Mouse (Mus musculus): ENCODE results near the gene Prickle1. TPM values are rescaled to one million over a fixed set of nuclear protein-coding genes. Genes with fewer than 3 reads are reported as not detected.

The Prickle1 gene
- polyA plus RNA-seq, 1 experiment from 2014 or later = 8.0 TPM

GRCm38 (mm10) chr15:93613606-93614005, 17.9 kb upstream of the Prickle1 start:
- no peak for ATAC-seq
- Histone ChIP-seq H3K27me3 (no peaks in the 10 kb centered on the region), H3K4me2 (replicated peaks) (no peak overlapping the region), H3K36me3 (no peaks in the 10 kb centered on the region), H3K4me3 (replicated peaks) (no peak overlapping the region), H3K4me1 (replicated peaks) (no peaks in the 10 kb centered on the region), H3K27ac (no peak overlapping the region), H3K9ac (replicated peaks) (no peak overlapping the region), H3K9me3 (no peaks in the 10 kb centered on the region)
- WGBS = 69% methylated on average over 3 of the region's 3 CpGs

- Histone ChIP-seq H3K27ac (no peak overlapping the region), H3K27me3 (no peaks in the 10 kb centered on the region), H3K36me3 (no peaks in the 10 kb centered on the region), H3K4me1 (replicated peaks) (no peaks in the 10 kb centered on the region), H3K4me2 (replicated peaks) (no peak overlapping the region), H3K9ac (replicated peaks) (no peak overlapping the region), H3K4me3 (replicated peaks) (no peak overlapping the region), H3K9me3 (no peaks in the 10 kb centered on the region)
- ATAC-seq = no peak
- WGBS = 88% methylated on average over 16 of the region's 16 CpGs
Observed at GRCm38 (mm10) chr15:93611536-93612300, 16.0 kb upstream of the Prickle1 start.

- WGBS = 79% methylated on average over 19 of the region's 19 CpGs
- Histone ChIP-seq H3K4me2 (replicated peaks) (no peak overlapping the region), H3K27ac (no peak overlapping the region), H3K4me1 (replicated peaks) (no peaks in the 10 kb centered on the region), H3K36me3 (no peaks in the 10 kb centered on the region), H3K4me3 (replicated peaks) (no peak overlapping the region), H3K9me3 (no peaks in the 10 kb centered on the region), H3K27me3 (no peaks in the 10 kb centered on the region), H3K9ac (replicated peaks) (no peak overlapping the region)
- ATAC-seq = no peak
Observed at GRCm38 (mm10) chr15:93610721-93611201, 15.1 kb upstream of the Prickle1 start.

DNA sequence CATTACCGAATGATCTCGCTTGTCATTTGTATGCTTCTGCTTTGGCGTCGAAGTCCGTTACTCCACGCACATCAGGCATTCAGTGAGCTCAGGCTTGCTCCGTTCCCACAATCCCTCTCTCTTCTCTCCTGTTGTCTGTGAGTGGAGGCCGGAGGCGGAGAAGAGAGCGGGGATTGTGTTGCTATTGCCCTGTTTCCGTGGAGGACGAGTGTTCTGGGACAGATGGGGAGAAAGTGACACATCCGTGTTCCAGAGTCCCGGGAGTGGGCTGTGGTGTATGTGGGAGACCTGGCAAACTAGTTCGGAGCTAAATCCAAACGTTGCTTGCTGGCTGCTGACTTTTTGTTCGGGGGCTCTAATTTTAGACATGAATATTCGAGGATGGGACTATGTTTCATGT, 14.6 kb upstream of the Prickle1 start:
- Histone ChIP-seq H3K27me3 (no peaks in the 10 kb centered on the region), H3K27ac (no peak overlapping the region), H3K4me3 (replicated peaks) (no peak overlapping the region), H3K9ac (replicated peaks) (no peak overlapping the region), H3K4me1 (replicated peaks) (no peaks in the 10 kb centered on the region), H3K36me3 (no peaks in the 10 kb centered on the region), H3K4me2 (replicated peaks) (no peak overlapping the region), H3K9me3 (no peaks in the 10 kb centered on the region)
- ATAC-seq = no peak
- WGBS = 89% methylated on average over 18 of the region's 18 CpGs

- Histone ChIP-seq H3K4me2 (replicated peaks) (no peak overlapping the region), H3K27me3 (no peaks in the 10 kb centered on the region; the same call in 1 of the 2 replicates), H3K9ac (replicated peaks) (no peak overlapping the region), H3K4me3 (replicated peaks) (no peak overlapping the region), H3K9me3 (no peaks in the 10 kb centered on the region), H3K27ac (no peak overlapping the region), H3K4me1 (replicated peaks) (no peaks in the 10 kb centered on the region), H3K36me3 (no peaks in the 10 kb centered on the region)
- no peak for ATAC-seq
- 93% methylated on average over 6 of the region's 6 CpGs for WGBS
Observed at GRCm38 (mm10) chr15:93602850-93603249, 7.2 kb upstream of the Prickle1 start.

DNA sequence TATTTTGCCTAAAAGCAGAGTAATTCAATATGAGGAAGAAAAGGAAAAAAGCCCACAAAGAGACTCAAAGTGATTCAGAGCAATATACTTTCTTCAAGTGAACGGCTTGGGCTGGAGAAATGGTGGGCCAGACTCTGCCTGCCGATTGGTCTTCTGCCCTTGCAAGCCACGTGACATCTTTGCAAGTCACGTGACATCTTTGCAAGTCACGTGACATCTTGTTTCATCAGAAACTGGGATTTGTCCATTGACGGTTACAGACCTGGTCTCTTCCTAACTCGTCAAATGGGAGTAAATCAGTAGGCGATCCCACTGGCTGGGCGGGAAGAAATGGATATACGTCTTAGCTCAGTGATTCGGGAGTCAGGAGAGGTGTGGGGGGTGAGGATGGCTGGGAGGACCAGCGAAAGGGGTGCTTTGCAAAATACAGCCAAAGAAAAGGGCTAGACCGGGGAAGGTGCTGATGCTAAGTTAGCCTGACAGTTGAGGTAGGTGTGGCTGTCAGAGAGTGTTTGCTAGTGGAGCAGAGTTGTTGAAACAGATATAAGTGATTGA, 5.8 kb upstream of the Prickle1 start:
- no peak for ATAC-seq
- no peaks in the 10 kb centered on the region for H3K9me3 ChIP-seq
- no peak overlapping the region for H3K27ac ChIP-seq
- no peak overlapping the region for H3K4me3 ChIP-seq (replicated peaks)
- H3K36me3 ChIP-seq = no peaks in the 10 kb centered on the region
- H3K4me2 ChIP-seq (replicated peaks) = no peak overlapping the region
- WGBS = 92% methylated on average over 13 of the region's 13 CpGs
- peaks cover 2% of the 10 kb centered on the region for H3K4me1 ChIP-seq (replicated peaks)
- no peak overlapping the region for H3K9ac ChIP-seq (replicated peaks)
- peaks cover 12% of the 10 kb centered on the region; the same call in 1 of the 2 replicates for H3K27me3 ChIP-seq

DNA sequence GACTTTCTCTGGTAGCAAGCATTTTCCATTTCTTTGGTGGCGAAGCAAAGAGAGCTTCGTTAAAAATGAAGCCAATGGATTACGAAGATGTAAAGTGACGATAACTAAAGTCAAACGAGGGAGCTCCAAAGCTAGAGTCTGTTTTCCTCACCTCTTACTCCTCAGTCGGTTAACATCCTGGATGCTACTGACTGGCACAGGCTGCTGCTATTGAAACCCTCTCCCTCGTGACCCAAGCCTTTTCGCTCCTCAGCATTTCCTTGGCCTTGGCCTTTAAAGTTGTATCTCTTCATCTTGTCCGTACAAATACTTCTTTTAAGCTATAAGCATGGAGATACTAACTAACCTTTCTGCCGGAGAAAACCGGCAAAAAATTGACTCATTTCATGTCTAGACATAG, 1.3 kb upstream of the Prickle1 start:
- Histone ChIP-seq H3K4me1 (replicated peaks) (peaks cover 21% of the 10 kb centered on the region), H3K36me3 (no peaks in the 10 kb centered on the region), H3K27me3 (peaks cover 22% of the 10 kb centered on the region), H3K4me2 (replicated peaks) (no peak overlapping the region), H3K9me3 (no peaks in the 10 kb centered on the region), H3K9ac (replicated peaks) (no peak overlapping the region), H3K27ac (no peak overlapping the region), H3K4me3 (replicated peaks) (no peak overlapping the region)
- 69% methylated on average over 11 of the region's 11 CpGs for WGBS
- ATAC-seq = no peak

GRCm38 (mm10) chr15:93596285-93596684, 594 bp upstream of the Prickle1 start:
- Histone ChIP-seq H3K36me3 (no peaks in the 10 kb centered on the region), H3K27me3 (peaks cover 23% of the 10 kb centered on the region), H3K4me1 (replicated peaks) (peaks cover 28% of the 10 kb centered on the region), H3K4me3 (replicated peaks) (peak overlapping the region; percentile 83), H3K4me2 (replicated peaks) (peak overlapping the region; percentile 79), H3K9me3 (no peaks in the 10 kb centered on the region), H3K9ac (replicated peaks) (peak overlapping the region; percentile 87), H3K27ac (no peak overlapping the region)
- peak; percentile 55 for ATAC-seq
- under 1% methylated on average over 11 of the region's 11 CpGs for WGBS

DNA sequence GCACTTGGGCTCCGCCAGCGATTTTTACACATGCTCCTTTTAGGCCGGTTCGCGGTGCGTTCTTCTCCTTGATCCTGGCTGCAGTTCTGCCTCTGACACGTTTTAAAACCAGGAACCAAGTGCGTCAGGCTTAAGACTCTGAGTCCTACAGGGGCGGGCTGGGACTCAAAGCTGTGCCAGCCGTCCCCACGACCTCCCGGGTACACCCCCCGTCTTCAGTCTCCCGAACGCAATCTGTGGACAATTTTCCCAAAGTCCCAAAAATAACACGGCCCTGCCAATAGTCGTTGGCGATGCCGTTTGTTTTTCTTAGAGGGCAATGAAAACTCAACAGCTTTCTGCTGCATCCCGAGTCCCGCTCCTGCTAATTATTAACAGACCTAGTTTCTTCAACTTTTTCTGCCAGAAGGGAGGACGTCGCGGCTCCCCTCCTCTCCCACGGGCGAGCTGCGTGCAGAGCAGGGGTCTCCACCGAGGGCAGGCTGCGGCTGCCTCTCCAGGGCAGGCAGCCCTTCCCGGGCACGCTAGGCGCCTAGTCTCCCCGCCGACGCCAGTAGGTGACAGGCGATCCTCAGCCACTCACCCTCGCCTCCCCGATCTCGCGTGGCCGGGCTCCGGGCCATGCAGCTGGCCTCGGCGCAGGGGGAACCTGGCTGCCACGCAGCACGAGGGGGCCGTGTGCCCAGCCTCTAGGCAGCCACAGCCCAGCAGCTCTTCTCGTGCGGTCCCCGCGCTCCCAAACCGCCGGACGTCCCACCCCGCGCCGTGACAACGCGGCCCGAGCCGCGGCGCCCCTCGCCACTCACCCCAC, 598 bp downstream of the Prickle1 start:
- Histone ChIP-seq H3K36me3 (no peaks in the 10 kb centered on the region), H3K27me3 (peaks cover 30% of the 10 kb centered on the region), H3K27ac (peak overlapping the region; percentile 77), H3K4me3 (replicated peaks) (peak overlapping the region; percentile 83), H3K4me2 (replicated peaks) (peak overlapping the region; percentile 79), H3K9ac (replicated peaks) (peak overlapping the region; percentile 87), H3K4me1 (replicated peaks) (peaks cover 31% of the 10 kb centered on the region), H3K9me3 (no peaks in the 10 kb centered on the region)
- WGBS = under 1% methylated on average over 60 of the region's 64 CpGs
- peak; percentile 80; the same call in 1 of the 2 replicates for ATAC-seq

- Histone ChIP-seq H3K4me2 (replicated peaks) (peak overlapping the region; percentile 79), H3K9me3 (no peaks in the 10 kb centered on the region), H3K4me3 (replicated peaks) (peak overlapping the region; percentile 83), H3K36me3 (no peaks in the 10 kb centered on the region), H3K9ac (replicated peaks) (peak overlapping the region; percentile 19; the same call in 1 of the 2 replicates), H3K27me3 (peaks cover 35% of the 10 kb centered on the region), H3K27ac (no peak overlapping the region; the same call in 1 of the 2 replicates), H3K4me1 (replicated peaks) (peaks cover 31% of the 10 kb centered on the region)
- WGBS = 32% methylated on average over 10 of the region's 10 CpGs
- ATAC-seq = no peak
Observed at GRCm38 (mm10) chr15:93594296-93594887, 1.3 kb downstream of the Prickle1 start.

DNA sequence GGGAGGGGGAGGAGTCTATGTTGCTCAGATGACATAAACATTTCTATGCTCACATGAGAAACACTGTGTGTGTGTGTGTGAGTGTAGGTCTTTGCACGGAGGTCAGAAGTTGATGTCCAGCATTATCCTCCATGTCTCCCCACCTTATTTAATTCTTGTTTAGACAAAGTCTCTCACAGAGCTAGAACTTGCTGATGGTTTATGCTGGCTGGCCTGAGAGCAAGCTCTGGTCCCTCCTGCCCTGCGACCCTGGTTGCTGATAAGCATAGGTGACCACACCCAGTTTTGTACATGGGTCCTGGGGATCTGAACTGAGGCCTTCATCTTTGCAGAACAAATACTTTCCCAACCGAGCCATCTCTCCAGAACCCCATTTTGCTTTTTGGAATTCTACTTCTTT, 3.1 kb downstream of the Prickle1 start:
- Histone ChIP-seq H3K4me2 (replicated peaks) (no peak overlapping the region), H3K27ac (no peak overlapping the region), H3K9ac (replicated peaks) (no peak overlapping the region), H3K36me3 (no peaks in the 10 kb centered on the region), H3K27me3 (peaks cover 33% of the 10 kb centered on the region), H3K9me3 (no peaks in the 10 kb centered on the region), H3K4me3 (replicated peaks) (no peak overlapping the region), H3K4me1 (replicated peaks) (peaks cover 31% of the 10 kb centered on the region)
- ATAC-seq = no peak
- 77% methylated on average over 3 of the region's 3 CpGs for WGBS
